Mouse (Mus musculus): Measurements from ENCODE around the gene Fkbp1a. TPM values are rescaled to one million over a fixed set of nuclear protein-coding genes. Genes with fewer than 3 reads are reported as not detected.
A peak's percentile ranks its signal among the peaks of the same experiment; 100 is the strongest.

Fkbp1a gene
- polyA plus RNA-seq, 1 experiment from 2014 or later: 591 TPM

- H3K36me3 ChIP-seq: peaks cover 46% of the 10 kb centered on the region
- no peak for DNase-seq (ENCODE audit: low spot score)
- WGBS: 83% methylated on average over 3 of the region's 3 CpGs
These were observed 22.7 kb downstream of the Fkbp1a start for GRCm38 (mm10) chr2:151564986-151565385.

DNA sequence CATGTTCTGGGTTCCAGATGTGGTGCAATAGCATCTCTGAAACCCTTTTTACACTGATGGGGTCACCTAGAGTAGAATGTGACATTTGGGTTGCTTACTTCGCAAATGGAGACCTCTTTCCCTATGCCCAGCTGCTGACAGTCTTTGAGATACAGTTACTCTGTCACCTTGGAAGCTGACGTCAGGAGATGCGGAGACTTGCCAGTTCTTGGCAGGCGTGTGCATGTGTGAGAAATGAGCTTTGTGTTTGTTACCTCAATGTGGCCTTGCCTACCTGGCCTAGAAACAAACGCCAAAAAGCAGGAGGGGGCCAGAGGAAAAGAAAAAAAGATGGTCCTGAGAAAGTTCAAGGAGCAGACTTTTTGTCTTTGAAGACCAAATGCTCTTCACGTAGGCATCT lies 24.6 kb downstream of the Fkbp1a start:
- no peaks in the 10 kb centered on the region for H3K4me1 ChIP-seq
- no peaks in the 10 kb centered on the region for H3K9me3 ChIP-seq (replicated peaks)
- H3K27me3 ChIP-seq (ENCODE audit: low read depth, poor library complexity, severe bottlenecking): no peaks in the 10 kb centered on the region
- no peak overlapping the region for H3K4me3 ChIP-seq
- peaks cover 27% of the 10 kb centered on the region for H3K36me3 ChIP-seq
- no peak for DNase-seq (ENCODE audit: low spot score)
- 90% methylated on average over 6 of the region's 6 CpGs for WGBS
- no peak overlapping the region for H3K27ac ChIP-seq (replicated peaks)

More at GRCm38 (mm10) chr2:151564986-151565385, 22.7 kb downstream of the Fkbp1a start:
- H3K27me3 ChIP-seq (ENCODE audit: low read depth, poor library complexity, severe bottlenecking): no peaks in the 10 kb centered on the region
- H3K4me1 ChIP-seq: no peaks in the 10 kb centered on the region
- no peak overlapping the region for H3K4me3 ChIP-seq
- H3K9me3 ChIP-seq (replicated peaks): no peaks in the 10 kb centered on the region
- no peak overlapping the region for H3K27ac ChIP-seq (replicated peaks)

- no peak overlapping the region for H3K4me3 ChIP-seq
- no peaks in the 10 kb centered on the region for H3K9me3 ChIP-seq (replicated peaks)
- DNase-seq (ENCODE audit: low spot score): no peak
- H3K4me1 ChIP-seq: no peaks in the 10 kb centered on the region
- peaks cover 6% of the 10 kb centered on the region for H3K36me3 ChIP-seq
- WGBS: 87% methylated on average over 2 of the region's 2 CpGs
- no peak overlapping the region for H3K27ac ChIP-seq (replicated peaks)
- H3K27me3 ChIP-seq (ENCODE audit: low read depth, poor library complexity, severe bottlenecking): no peaks in the 10 kb centered on the region; the same call in 1 of the 2 replicates
These were observed 27.2 kb downstream of the Fkbp1a start for GRCm38 (mm10) chr2:151569452-151569851.

DNA sequence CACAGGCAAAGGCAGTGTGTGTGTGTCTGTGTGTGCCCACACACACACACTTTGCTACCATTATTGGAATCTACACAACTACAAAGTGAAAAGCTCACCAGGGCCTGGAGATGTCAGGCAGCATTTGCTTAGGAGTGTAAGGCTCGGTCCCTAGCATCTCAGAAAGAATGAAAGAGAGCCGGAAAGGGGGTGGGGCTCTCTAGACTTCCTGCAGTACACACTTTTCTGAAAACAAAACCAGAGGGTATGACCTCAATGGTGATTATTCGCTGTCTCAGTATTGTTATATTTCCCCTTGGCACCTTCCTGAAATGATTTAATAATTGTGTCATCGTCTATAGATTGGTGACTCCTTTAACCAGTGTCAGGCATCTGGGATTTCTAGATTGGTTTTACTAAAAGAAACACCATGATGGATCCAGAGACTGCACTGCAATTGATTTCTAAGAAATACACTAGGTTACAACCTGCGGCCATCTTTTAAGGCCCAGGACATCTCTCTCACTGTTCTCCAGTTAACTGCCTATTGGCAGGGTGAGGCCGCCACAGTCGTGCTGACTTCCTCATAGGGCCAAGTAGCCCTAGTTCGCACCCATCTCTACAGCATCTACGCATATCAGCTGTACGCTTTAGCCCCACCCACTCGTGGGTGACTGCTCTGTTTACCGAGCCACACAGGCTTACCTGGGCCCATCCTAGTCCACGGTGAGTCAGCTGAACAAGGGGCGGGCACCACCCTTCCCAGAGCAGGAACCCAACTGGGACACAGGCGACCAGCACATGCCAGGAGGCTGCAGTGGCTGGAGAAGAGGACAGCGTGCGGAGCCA lies 29.8 kb downstream of the Fkbp1a start, which contains the start of gene Sdcbp2:
TSS of gene Sdcbp2 (plus strand) at position 750 of the 828 bp plus-strand sequence.
- Histone ChIP-seq H3K36me3 (no peaks in the 10 kb centered on the region), H3K4me1 (peaks cover 16% of the 10 kb centered on the region), H3K27ac (replicated peaks) (no peak within 1 kb of the TSS), H3K9me3 (replicated peaks) (no peaks in the 10 kb centered on the region), H3K27me3 (ENCODE audit: low read depth, poor library complexity, severe bottlenecking) (no peaks in the 10 kb centered on the region; the same call in 1 of the 2 replicates), H3K4me3 (no peak within 1 kb of the TSS)
- 78% methylated on average over 17 of the region's 17 CpGs for WGBS
- DNase-seq (ENCODE audit: low spot score): no peak

- Histone ChIP-seq H3K36me3 (no peaks in the 10 kb centered on the region), H3K4me1 (peaks cover 16% of the 10 kb centered on the region), H3K9me3 (replicated peaks) (no peaks in the 10 kb centered on the region), H3K4me3 (no peak overlapping the region), H3K27ac (replicated peaks) (no peak overlapping the region), H3K27me3 (ENCODE audit: low read depth, poor library complexity, severe bottlenecking) (peaks cover 8% of the 10 kb centered on the region)
- 77% methylated on average over 3 of the region's 3 CpGs for WGBS
- DNase-seq (ENCODE audit: low spot score): no peak
These were observed 31.4 kb downstream of the Fkbp1a start for GRCm38 (mm10) chr2:151573667-151574066.

DNA sequence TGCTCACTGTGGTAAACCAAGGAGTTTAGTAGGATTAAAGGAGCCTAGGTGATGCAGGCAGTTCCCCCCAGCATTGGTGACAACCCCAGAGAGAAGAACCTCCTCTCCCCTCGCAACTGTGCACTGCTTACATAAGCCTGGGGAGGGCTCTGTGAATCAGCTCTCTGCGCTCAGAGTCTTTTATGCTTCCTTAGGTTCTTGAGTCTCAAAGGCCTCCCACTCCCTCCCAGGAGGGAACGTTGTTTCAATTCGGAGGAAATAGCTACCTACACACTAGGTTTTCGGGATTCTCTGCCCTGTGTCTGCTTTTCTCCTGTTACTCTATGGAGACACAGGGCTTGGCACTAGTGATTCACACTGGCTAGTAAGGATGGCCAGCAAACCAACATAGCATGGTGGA lies 32.3 kb downstream of the Fkbp1a start:
- peaks cover 16% of the 10 kb centered on the region for H3K4me1 ChIP-seq
- 61% methylated on average over 5 of the region's 5 CpGs for WGBS
- H3K4me3 ChIP-seq: no peak overlapping the region
- no peak for DNase-seq (ENCODE audit: low spot score)
- no peaks in the 10 kb centered on the region for H3K9me3 ChIP-seq (replicated peaks)
- no peaks in the 10 kb centered on the region for H3K36me3 ChIP-seq
- H3K27me3 ChIP-seq (ENCODE audit: low read depth, poor library complexity, severe bottlenecking): peaks cover 8% of the 10 kb centered on the region
- no peak overlapping the region for H3K27ac ChIP-seq (replicated peaks)

- Histone ChIP-seq H3K9me3 (replicated peaks) (no peaks in the 10 kb centered on the region), H3K27me3 (ENCODE audit: low read depth, poor library complexity, severe bottlenecking) (peaks cover 8% of the 10 kb centered on the region), H3K27ac (replicated peaks) (peak overlapping the region; percentile 83), H3K4me3 (peak overlapping the region; percentile 57), H3K36me3 (no peaks in the 10 kb centered on the region), H3K4me1 (peaks cover 16% of the 10 kb centered on the region)
- 24% methylated on average over 7 of the region's 7 CpGs for WGBS
- DNase-seq (ENCODE audit: low spot score): peak; percentile 27
These were observed 32.9 kb downstream of the Fkbp1a start for GRCm38 (mm10) chr2:151575119-151575698.

- Histone ChIP-seq H3K27ac (replicated peaks) (peak overlapping the region; percentile 83), H3K9me3 (replicated peaks) (no peaks in the 10 kb centered on the region), H3K36me3 (no peaks in the 10 kb centered on the region), H3K4me3 (peak overlapping the region; percentile 57), H3K27me3 (ENCODE audit: low read depth, poor library complexity, severe bottlenecking) (peaks cover 8% of the 10 kb centered on the region), H3K4me1 (peaks cover 16% of the 10 kb centered on the region)
- peak; percentile 86 for DNase-seq (ENCODE audit: low spot score)
- under 1% methylated on average over 38 of the region's 38 CpGs for WGBS
These were observed 33.6 kb downstream of the Fkbp1a start for GRCm38 (mm10) chr2:151575699-151576389.

GRCm38 (mm10) chr2:151579183-151579582 lies 36.9 kb downstream of the Fkbp1a start:
- WGBS: 87% methylated on average over 4 of the region's 4 CpGs
- H3K4me1 ChIP-seq: peaks cover 16% of the 10 kb centered on the region
- DNase-seq (ENCODE audit: low spot score): no peak

DNA sequence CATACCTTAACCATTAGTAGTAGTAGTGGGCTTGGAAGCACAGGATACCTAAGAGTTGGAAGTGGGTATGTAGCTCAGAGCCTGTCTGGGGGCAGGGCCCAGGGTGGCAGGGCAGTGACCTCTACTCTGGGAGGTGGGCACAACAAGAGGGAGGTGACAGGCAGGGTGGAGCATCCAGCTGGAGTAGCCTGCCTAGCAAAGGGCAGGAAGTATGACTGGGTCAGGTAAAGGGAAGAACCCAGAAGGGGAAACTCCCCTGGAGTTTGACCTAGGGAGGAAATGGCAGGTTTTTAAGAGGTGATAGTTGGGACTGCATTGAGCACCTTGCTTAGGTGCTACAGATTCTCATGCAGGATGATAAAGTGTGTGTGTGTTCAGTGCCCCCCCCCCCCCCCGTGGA lies 38.7 kb downstream of the Fkbp1a start:
- no peaks in the 10 kb centered on the region for H3K9me3 ChIP-seq (replicated peaks)
- H3K27me3 ChIP-seq (ENCODE audit: low read depth, poor library complexity, severe bottlenecking): peaks cover 8% of the 10 kb centered on the region; the same call in 1 of the 2 replicates
- H3K27ac ChIP-seq (replicated peaks): no peak overlapping the region
- DNase-seq (ENCODE audit: low spot score): no peak
- 16% methylated on average over 1 of the region's 1 CpGs for WGBS
- no peaks in the 10 kb centered on the region for H3K36me3 ChIP-seq
- peaks cover 9% of the 10 kb centered on the region for H3K4me1 ChIP-seq
- no peak overlapping the region for H3K4me3 ChIP-seq

More at GRCm38 (mm10) chr2:151579183-151579582, 36.9 kb downstream of the Fkbp1a start:
- Histone ChIP-seq H3K9me3 (replicated peaks) (no peaks in the 10 kb centered on the region), H3K36me3 (no peaks in the 10 kb centered on the region), H3K27me3 (ENCODE audit: low read depth, poor library complexity, severe bottlenecking) (peaks cover 8% of the 10 kb centered on the region; the same call in 1 of the 2 replicates), H3K27ac (replicated peaks) (no peak overlapping the region), H3K4me3 (no peak overlapping the region)

DNA sequence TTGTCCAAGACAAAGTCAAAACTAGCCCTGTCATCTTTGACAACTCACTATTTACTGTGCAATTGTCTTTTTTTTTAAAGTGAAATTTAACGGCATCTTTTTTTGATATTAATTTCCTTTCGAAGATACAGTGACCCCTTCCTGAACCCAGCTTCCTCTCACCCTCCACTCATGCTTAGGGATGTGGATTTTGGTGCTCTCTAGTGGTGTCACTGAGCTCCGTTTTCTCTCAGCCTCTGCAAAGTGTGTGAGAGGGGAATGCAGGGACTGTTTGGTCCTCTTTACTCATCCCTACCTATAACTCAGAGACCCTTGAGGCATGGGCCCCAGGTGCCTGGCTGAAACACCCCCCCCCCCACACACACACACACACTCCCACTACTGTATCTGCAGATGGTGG lies 43.7 kb downstream of the Fkbp1a start:
- no peaks in the 10 kb centered on the region for H3K27me3 ChIP-seq (ENCODE audit: low read depth, poor library complexity, severe bottlenecking)
- no peaks in the 10 kb centered on the region for H3K9me3 ChIP-seq (replicated peaks)
- WGBS: 59% methylated on average over 3 of the region's 3 CpGs
- no peaks in the 10 kb centered on the region for H3K4me1 ChIP-seq
- H3K36me3 ChIP-seq: no peaks in the 10 kb centered on the region
- no peak overlapping the region for H3K27ac ChIP-seq (replicated peaks)
- DNase-seq (ENCODE audit: low spot score): no peak
- no peak overlapping the region for H3K4me3 ChIP-seq

DNA sequence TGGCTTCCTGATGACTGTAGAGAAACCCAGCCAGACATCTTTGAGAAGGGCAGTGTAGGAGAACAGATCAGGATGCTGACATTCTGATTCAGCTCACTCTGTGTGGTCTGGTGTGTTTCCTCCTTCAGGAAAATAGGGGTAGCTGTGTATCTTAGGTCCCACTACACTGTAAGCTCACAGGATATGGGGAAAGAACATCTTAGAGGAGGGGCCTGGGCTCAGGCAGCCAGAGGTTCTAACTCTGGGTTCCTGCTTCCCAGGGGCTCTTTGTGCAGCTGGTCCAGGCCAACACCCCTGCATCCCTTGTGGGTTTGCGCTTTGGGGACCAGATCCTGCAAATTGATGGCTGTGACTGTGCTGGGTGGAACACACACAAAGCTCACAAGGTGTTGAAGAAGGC lies 44.5 kb downstream of the Fkbp1a start:
- H3K27ac ChIP-seq (replicated peaks): no peak overlapping the region
- WGBS: 85% methylated on average over 1 of the region's 1 CpGs
- H3K27me3 ChIP-seq (ENCODE audit: low read depth, poor library complexity, severe bottlenecking): no peaks in the 10 kb centered on the region
- H3K4me1 ChIP-seq: no peaks in the 10 kb centered on the region
- no peak for DNase-seq (ENCODE audit: low spot score)
- no peaks in the 10 kb centered on the region for H3K36me3 ChIP-seq
- H3K9me3 ChIP-seq (replicated peaks): no peaks in the 10 kb centered on the region
- H3K4me3 ChIP-seq: no peak overlapping the region
